Mouse (Mus musculus) liver, embryonic 13.5 days (tissue): ENCODE results near the gene Tmem59. TPM values are rescaled to one million over a fixed set of nuclear protein-coding genes. Genes with fewer than 3 reads are reported as not detected.

Experiments
- ATAC-seq: fragments of 200-750 bp; cut with Nextera tagmentation; 2 replicates; pipeline ENCODE4 v1.8.0; 2017; ENCODE audit warnings: low read depth, mild to moderate bottlenecking, moderate number of reproducible peaks, moderate library complexity
- DNase-seq: peaks from one replicate; pipeline ENCODE4 v3.0.0; 2022
- H3K27ac ChIP-seq: fragments of 300-500 bp; sonication (generic); 2 replicates; pipeline ENCODE4 v1.5.1; 2015; ENCODE audit warnings: moderate library complexity, mild to moderate bottlenecking, inconsistent platforms
- H3K27me3 ChIP-seq: fragments of 300-500 bp; sonication (generic); 2 replicates; pipeline ENCODE4 v1.6.1; 2015; ENCODE audit warnings: mild to moderate bottlenecking, inconsistent platforms
- H3K36me3 ChIP-seq: fragments of 300-500 bp; sonication (generic); 2 replicates; pipeline ENCODE4 v1.6.1; 2015; ENCODE audit warnings: mild to moderate bottlenecking, inconsistent platforms
- H3K4me1 ChIP-seq: fragments of 300-500 bp; sonication (generic); replicated peaks from 2 replicates; pipeline ENCODE4 v1.6.1; 2015; ENCODE audit warnings: inconsistent platforms
- H3K4me2 ChIP-seq: fragments of 300-500 bp; sonication (generic); 2 replicates; pipeline ENCODE4 v1.6.1; 2015; ENCODE audit warnings: inconsistent platforms, mild to moderate bottlenecking, moderate library complexity
- H3K4me3 ChIP-seq: fragments of 300-500 bp; sonication (generic); replicated peaks from 2 replicates; pipeline ENCODE4 v1.5.1; 2015; ENCODE audit warnings: mild to moderate bottlenecking, inconsistent platforms
- H3K9ac ChIP-seq: fragments of 300-500 bp; sonication (generic); 2 replicates; pipeline ENCODE4 v1.6.1; 2015; ENCODE audit warnings: mild to moderate bottlenecking, inconsistent platforms
- H3K9me3 ChIP-seq: fragments of 300-500 bp; sonication (generic); replicated peaks from 2 replicates; pipeline ENCODE4 v1.6.1; 2016; ENCODE audit warnings: inconsistent platforms
- WGBS: fragments of 180-500 bp; shearing (Covaris S2); methylation state at CpG from one replicate; pipeline ENCODE4 v1.1.7; 2015; ENCODE audit not compliant: insufficient replicate concordance; 5-methylcytosine and 5-hydroxymethylcytosine counted together
- polyA plus RNA-seq: library from polyadenylated mRNA; unstranded; fragments of >200 nt; fragmentation: Nextera tagmentation; extraction: Ambion mirVana; gene quantifications from 2 replicates; pipeline ENCODE4 v1.2.1, GENCODE M21; 2015

Tmem59 gene
- polyA plus RNA-seq, 1 experiment from 2014 or later = 150 TPM

GRCm38 (mm10) chr4:107181866-107182265 lies 3.7 kb downstream of the Tmem59 start:
- Histone ChIP-seq H3K4me2 (peak overlapping the region; percentile 40), H3K4me1 (peaks cover 50% of the 10 kb centered on the region), H3K4me3 (peak overlapping the region; percentile 7; the same call in 1 of the 2 replicates), H3K27ac (peak overlapping the region; percentile 70), H3K27me3 (no peaks in the 10 kb centered on the region), H3K36me3 (peaks cover 13% of the 10 kb centered on the region), H3K9ac (no peak overlapping the region), H3K9me3 (no peaks in the 10 kb centered on the region)
- DNase-seq (no peak), ATAC-seq (no peak)
- WGBS = 39% methylated on average over 6 of the region's 6 CpGs

GRCm38 (mm10) chr4:107182796-107183195 lies 4.6 kb downstream of the Tmem59 start:
- Histone ChIP-seq H3K4me3 (no peak overlapping the region), H3K27ac (peak overlapping the region; percentile 85), H3K9me3 (no peaks in the 10 kb centered on the region), H3K36me3 (peaks cover 22% of the 10 kb centered on the region), H3K27me3 (no peaks in the 10 kb centered on the region), H3K4me1 (peaks cover 43% of the 10 kb centered on the region), H3K4me2 (peak overlapping the region; percentile 32), H3K9ac (peak overlapping the region; percentile 26; the same call in 1 of the 2 replicates)
- peak; percentile 36 for DNase-seq
- ATAC-seq = 0 out of 2 replicates have a peak, but pooled peaks have one; percentile 5
- 25% methylated on average over 2 of the region's 2 CpGs for WGBS

GRCm38 (mm10) chr4:107183203-107183602 lies 5.0 kb downstream of the Tmem59 start:
- H3K27ac ChIP-seq = peak overlapping the region; percentile 85
- DNase-seq (no peak), ATAC-seq (no peak)
- H3K9me3 ChIP-seq = no peaks in the 10 kb centered on the region
- 43% methylated on average over 4 of the region's 4 CpGs for WGBS
- H3K36me3 ChIP-seq = peaks cover 26% of the 10 kb centered on the region
- H3K4me3 ChIP-seq = no peak overlapping the region
- H3K4me2 ChIP-seq = peak overlapping the region; percentile 32
- peaks cover 43% of the 10 kb centered on the region for H3K4me1 ChIP-seq
- peak overlapping the region; percentile 26; the same call in 1 of the 2 replicates for H3K9ac ChIP-seq
- H3K27me3 ChIP-seq = no peaks in the 10 kb centered on the region

- WGBS = 89% methylated on average over 3 of the region's 3 CpGs
- Histone ChIP-seq H3K9ac (no peak overlapping the region), H3K27ac (no peak overlapping the region), H3K4me3 (no peak overlapping the region), H3K27me3 (no peaks in the 10 kb centered on the region), H3K4me2 (no peak overlapping the region), H3K36me3 (peaks cover 49% of the 10 kb centered on the region), H3K4me1 (peaks cover 30% of the 10 kb centered on the region), H3K9me3 (no peaks in the 10 kb centered on the region)
- ATAC-seq (no peak), DNase-seq (no peak)
Measured at GRCm38 (mm10) chr4:107185703-107186102, 7.5 kb downstream of the Tmem59 start.

- H3K36me3 ChIP-seq = peaks cover 82% of the 10 kb centered on the region
- no peak overlapping the region for H3K4me2 ChIP-seq
- no peak overlapping the region for H3K27ac ChIP-seq
- H3K9me3 ChIP-seq = no peaks in the 10 kb centered on the region
- H3K27me3 ChIP-seq = no peaks in the 10 kb centered on the region
- WGBS = 89% methylated on average over 3 of the region's 3 CpGs
- ATAC-seq = no peak
- H3K4me1 ChIP-seq = no peaks in the 10 kb centered on the region
- no peak overlapping the region for H3K9ac ChIP-seq
- DNase-seq = no peak
- H3K4me3 ChIP-seq = no peak overlapping the region
Measured at GRCm38 (mm10) chr4:107193841-107194240, 15.6 kb downstream of the Tmem59 start.

GRCm38 (mm10) chr4:107196454-107196853 lies 18.3 kb downstream of the Tmem59 start:
- Histone ChIP-seq H3K4me2 (no peak overlapping the region), H3K4me3 (no peak overlapping the region), H3K36me3 (peaks cover 85% of the 10 kb centered on the region), H3K27ac (no peak overlapping the region), H3K4me1 (no peaks in the 10 kb centered on the region), H3K9ac (no peak overlapping the region), H3K9me3 (no peaks in the 10 kb centered on the region), H3K27me3 (no peaks in the 10 kb centered on the region)
- no peak for ATAC-seq
- no peak for DNase-seq
- 93% methylated on average over 2 of the region's 2 CpGs for WGBS

- no peak for ATAC-seq
- no peak overlapping the region for H3K4me3 ChIP-seq
- no peaks in the 10 kb centered on the region for H3K4me1 ChIP-seq
- H3K27ac ChIP-seq = no peak overlapping the region
- no peaks in the 10 kb centered on the region for H3K9me3 ChIP-seq
- no peaks in the 10 kb centered on the region for H3K27me3 ChIP-seq
- no peak overlapping the region for H3K4me2 ChIP-seq
- DNase-seq = no peak
- H3K36me3 ChIP-seq = peaks cover 89% of the 10 kb centered on the region
- H3K9ac ChIP-seq = no peak overlapping the region
- 94% methylated on average over 5 of the region's 5 CpGs for WGBS
Measured at GRCm38 (mm10) chr4:107198072-107198471, 19.9 kb downstream of the Tmem59 start.

- H3K4me3 ChIP-seq = no peak overlapping the region
- ATAC-seq (no peak), DNase-seq (no peak)
- 0 out of 2 replicates have a peak, but pooled peaks cover 6% of the 10 kb centered on the region for H3K4me1 ChIP-seq
- no peak overlapping the region for H3K9ac ChIP-seq
- H3K27me3 ChIP-seq = no peaks in the 10 kb centered on the region
- no peak overlapping the region for H3K4me2 ChIP-seq
- H3K27ac ChIP-seq = no peak overlapping the region
- H3K36me3 ChIP-seq = peaks cover 85% of the 10 kb centered on the region
- H3K9me3 ChIP-seq = no peaks in the 10 kb centered on the region
- 87% methylated on average over 3 of the region's 3 CpGs for WGBS
Measured at GRCm38 (mm10) chr4:107201779-107202178, 23.6 kb downstream of the Tmem59 start.

GRCm38 (mm10) chr4:107203001-107203400 lies 24.8 kb downstream of the Tmem59 start:
- Histone ChIP-seq H3K36me3 (peaks cover 75% of the 10 kb centered on the region), H3K9me3 (no peaks in the 10 kb centered on the region), H3K9ac (no peak overlapping the region), H3K4me3 (no peak overlapping the region), H3K27ac (no peak overlapping the region), H3K4me1 (0 out of 2 replicates have a peak, but pooled peaks cover 6% of the 10 kb centered on the region), H3K27me3 (no peaks in the 10 kb centered on the region), H3K4me2 (no peak overlapping the region)
- no peak for ATAC-seq
- 68% methylated on average over 7 of the region's 7 CpGs for WGBS
- DNase-seq = no peak

- peaks cover 23% of the 10 kb centered on the region for H3K4me1 ChIP-seq
- no peak overlapping the region for H3K4me2 ChIP-seq
- H3K4me3 ChIP-seq = no peak overlapping the region
- WGBS = 72% methylated on average over 2 of the region's 2 CpGs
- H3K9me3 ChIP-seq = no peaks in the 10 kb centered on the region
- no peak overlapping the region for H3K27ac ChIP-seq
- no peak overlapping the region for H3K9ac ChIP-seq
- DNase-seq (no peak), ATAC-seq (no peak)
- H3K27me3 ChIP-seq = no peaks in the 10 kb centered on the region
- peaks cover 37% of the 10 kb centered on the region for H3K36me3 ChIP-seq
Measured at GRCm38 (mm10) chr4:107207016-107207415, 28.8 kb downstream of the Tmem59 start.

- Histone ChIP-seq H3K27ac (no peak within 1 kb of the TSS), H3K4me1 (peaks cover 18% of the 10 kb centered on the region), H3K9ac (no peak within 1 kb of the TSS), H3K4me2 (no peak within 1 kb of the TSS; the same call in 1 of the 2 replicates), H3K27me3 (no peaks in the 10 kb centered on the region), H3K36me3 (peaks cover 19% of the 10 kb centered on the region), H3K4me3 (no peak within 1 kb of the TSS), H3K9me3 (no peaks in the 10 kb centered on the region)
- DNase-seq (no peak), ATAC-seq (no peak)
- 79% methylated on average over 3 of the region's 3 CpGs for WGBS
Measured at GRCm38 (mm10) chr4:107208880-107209279, 30.7 kb downstream of the Tmem59 start, which contains the start of gene Ldlrad1. Gene Ldlrad1 (plus strand): TSS chr4:107209180.

GRCm38 (mm10) chr4:107210483-107211097 lies 32.4 kb downstream of the Tmem59 start:
- Histone ChIP-seq H3K4me3 (no peak overlapping the region), H3K9me3 (no peaks in the 10 kb centered on the region), H3K27ac (no peak overlapping the region), H3K36me3 (0 out of 2 replicates have a peak, but pooled peaks cover 5% of the 10 kb centered on the region), H3K27me3 (no peaks in the 10 kb centered on the region), H3K9ac (no peak overlapping the region), H3K4me2 (no peak overlapping the region), H3K4me1 (peaks cover 17% of the 10 kb centered on the region)
- ATAC-seq (peak; percentile 25; the same call in 1 of the 2 replicates), DNase-seq (no peak)
- WGBS = 24% methylated on average over 5 of the region's 5 CpGs
